Mouse (Mus musculus): ENCODE measurements around the gene Cnot9. TPM values are rescaled to one million over a fixed set of nuclear protein-coding genes. Genes with fewer than 3 reads are reported as not detected.
"Not testable (repeated sequence)": the region's sequence is repeated elsewhere in the genome, so short reads cannot be mapped to it uniquely, and the experiment has no call there.

Gene Cnot9
- polyA plus RNA-seq, 1 experiment from 2014 or later = 72.3 TPM

DNA sequence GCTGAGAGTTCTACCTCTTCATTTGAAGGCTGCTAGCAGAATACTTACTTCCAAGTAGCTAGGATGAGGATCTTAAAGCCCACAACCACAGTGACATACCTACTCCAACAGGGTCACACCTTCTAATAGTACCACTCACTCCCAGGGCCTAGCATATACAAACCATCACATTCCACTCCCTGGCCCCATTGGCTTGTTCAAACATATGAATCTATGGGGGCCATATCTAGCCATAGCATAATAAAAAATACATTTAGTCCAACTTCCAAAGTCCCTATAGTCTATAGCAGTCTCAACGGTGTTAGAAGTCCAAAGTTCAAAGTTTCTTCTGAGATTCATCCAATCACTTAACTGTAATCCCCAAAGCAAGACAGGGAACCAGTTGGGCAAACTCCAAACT, 7.1 kb downstream of the Cnot9 start:
- H3K9me3 ChIP-seq (ENCODE audit: control insufficient read depth, low read depth, low read length); ATAC-seq (ENCODE audit: insufficient number of reproducible peaks, insufficient read depth, low FRiP score, low read depth): not testable (repeated sequence)
- 84% methylated on average over 1 of the region's 1 CpGs for WGBS

DNA sequence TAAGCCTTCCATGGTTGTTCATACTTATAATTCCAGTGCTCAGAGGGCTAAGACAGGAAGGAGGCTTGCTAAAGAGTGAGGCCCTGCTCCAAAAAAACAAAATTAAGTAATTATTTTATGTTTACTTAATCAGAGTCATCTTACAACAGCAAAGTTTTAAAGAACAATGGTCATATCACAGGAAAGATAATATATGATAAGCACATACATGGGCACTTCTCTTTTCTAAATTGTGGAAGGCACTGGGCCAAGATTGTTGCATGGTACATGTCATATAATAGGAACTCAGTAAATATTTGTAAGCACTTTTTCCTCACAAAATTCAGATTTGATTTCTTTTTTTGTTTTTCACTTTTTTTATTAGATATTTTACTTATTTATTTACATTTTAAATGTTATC, 14.0 kb downstream of the Cnot9 start:
- no peak for ATAC-seq (ENCODE audit: insufficient number of reproducible peaks, insufficient read depth, low FRiP score, low read depth)
- H3K4me2 ChIP-seq (replicated peaks; ENCODE audit: low read depth, low read length) = no peak overlapping the region
- H3K27ac ChIP-seq (ENCODE audit: low read length) = no peak overlapping the region
- H3K27me3 ChIP-seq (ENCODE audit: control insufficient read depth, insufficient read depth, low read length) = no peaks in the 10 kb centered on the region
- peaks cover 53% of the 10 kb centered on the region for H3K36me3 ChIP-seq (ENCODE audit: control insufficient read depth, insufficient read depth, low read length)
- H3K4me3 ChIP-seq (ENCODE audit: low read depth, low read length) = no peak overlapping the region
- no peaks in the 10 kb centered on the region for H3K9me3 ChIP-seq (ENCODE audit: control insufficient read depth, low read depth, low read length)
- H3K4me1 ChIP-seq (ENCODE audit: control insufficient read depth, insufficient read depth, low read length) = no peaks in the 10 kb centered on the region
- no peak overlapping the region for H3K9ac ChIP-seq (replicated peaks; ENCODE audit: low read depth, low read length)

More for the DNA sequence above, 7.1 kb downstream of the Cnot9 start:
- Histone ChIP-seq H3K36me3 (ENCODE audit: control insufficient read depth, insufficient read depth, low read length) (peaks cover 10% of the 10 kb centered on the region), H3K4me1 (ENCODE audit: control insufficient read depth, insufficient read depth, low read length) (peaks cover 11% of the 10 kb centered on the region)
- H3K9ac ChIP-seq (replicated peaks; ENCODE audit: low read depth, low read length); H3K4me2 ChIP-seq (replicated peaks; ENCODE audit: low read depth, low read length); H3K27ac ChIP-seq (ENCODE audit: low read length); H3K27me3 ChIP-seq (ENCODE audit: control insufficient read depth, insufficient read depth, low read length); H3K4me3 ChIP-seq (ENCODE audit: low read depth, low read length): not testable (repeated sequence)

GRCm38 (mm10) chr1:74524746-74525145, 18.9 kb downstream of the Cnot9 start:
- H3K9me3 ChIP-seq (ENCODE audit: control insufficient read depth, low read depth, low read length) = no peaks in the 10 kb centered on the region
- no peaks in the 10 kb centered on the region for H3K27me3 ChIP-seq (ENCODE audit: control insufficient read depth, insufficient read depth, low read length)
- no peak for ATAC-seq (ENCODE audit: insufficient number of reproducible peaks, insufficient read depth, low FRiP score, low read depth)
- H3K36me3 ChIP-seq (ENCODE audit: control insufficient read depth, insufficient read depth, low read length) = peaks cover 82% of the 10 kb centered on the region
- H3K9ac ChIP-seq (replicated peaks; ENCODE audit: low read depth, low read length) = no peak overlapping the region
- no peak overlapping the region for H3K4me3 ChIP-seq (ENCODE audit: low read depth, low read length)
- H3K27ac ChIP-seq (ENCODE audit: low read length) = no peak overlapping the region
- WGBS = 93% methylated on average over 4 of the region's 4 CpGs
- H3K4me2 ChIP-seq (replicated peaks; ENCODE audit: low read depth, low read length) = no peak overlapping the region
- H3K4me1 ChIP-seq (ENCODE audit: control insufficient read depth, insufficient read depth, low read length) = no peaks in the 10 kb centered on the region

DNA sequence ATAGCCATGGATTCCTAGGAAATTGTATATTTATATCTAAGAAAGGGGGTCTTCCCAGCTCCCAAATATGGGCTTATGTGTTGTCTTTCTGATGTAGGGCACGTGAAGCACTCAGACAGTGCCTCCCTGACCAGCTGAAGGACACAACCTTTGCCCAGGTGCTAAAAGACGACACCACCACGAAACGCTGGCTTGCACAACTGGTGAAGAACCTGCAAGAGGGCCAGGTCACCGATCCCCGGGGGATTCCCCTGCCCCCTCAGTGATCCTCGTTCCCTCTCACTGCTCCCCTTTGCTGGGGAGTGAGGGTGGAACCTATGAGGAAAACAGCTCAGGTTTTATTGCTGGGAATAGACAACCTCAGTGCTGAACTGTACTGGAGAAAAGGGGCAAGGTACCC, 22.7 kb downstream of the Cnot9 start:
- Histone ChIP-seq H3K9ac (replicated peaks; ENCODE audit: low read depth, low read length) (no peak overlapping the region), H3K4me2 (replicated peaks; ENCODE audit: low read depth, low read length) (no peak overlapping the region), H3K36me3 (ENCODE audit: control insufficient read depth, insufficient read depth, low read length) (peaks cover 79% of the 10 kb centered on the region), H3K9me3 (ENCODE audit: control insufficient read depth, low read depth, low read length) (no peaks in the 10 kb centered on the region), H3K4me1 (ENCODE audit: control insufficient read depth, insufficient read depth, low read length) (no peaks in the 10 kb centered on the region), H3K27ac (ENCODE audit: low read length) (no peak overlapping the region), H3K27me3 (ENCODE audit: control insufficient read depth, insufficient read depth, low read length) (no peaks in the 10 kb centered on the region), H3K4me3 (ENCODE audit: low read depth, low read length) (no peak overlapping the region)
- 85% methylated on average over 7 of the region's 7 CpGs for WGBS
- ATAC-seq (ENCODE audit: insufficient number of reproducible peaks, insufficient read depth, low FRiP score, low read depth) = no peak

DNA sequence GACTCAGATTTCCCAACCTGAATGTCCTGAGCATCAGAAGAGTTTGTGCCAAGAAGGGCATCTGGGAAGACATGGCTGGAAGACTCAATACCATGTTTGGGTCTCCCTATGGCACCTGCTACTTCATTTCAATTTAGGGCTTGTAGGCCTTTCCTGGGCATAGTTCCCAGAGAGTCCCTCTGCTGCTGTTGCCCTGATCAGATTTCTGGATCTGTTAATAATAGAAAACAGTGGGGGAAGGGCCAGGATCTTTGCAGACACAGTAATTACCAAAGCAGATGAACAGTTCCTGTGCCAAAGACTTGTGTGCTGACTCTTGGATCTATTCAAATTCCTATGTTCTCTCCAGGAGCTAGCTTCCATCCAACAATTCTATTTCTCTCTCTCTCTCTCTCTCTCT, 32.8 kb downstream of the Cnot9 start:
- Histone ChIP-seq H3K9me3 (ENCODE audit: control insufficient read depth, low read depth, low read length) (no peaks in the 10 kb centered on the region), H3K4me3 (ENCODE audit: low read depth, low read length) (no peak overlapping the region), H3K36me3 (ENCODE audit: control insufficient read depth, insufficient read depth, low read length) (no peaks in the 10 kb centered on the region), H3K4me2 (replicated peaks; ENCODE audit: low read depth, low read length) (no peak overlapping the region), H3K4me1 (ENCODE audit: control insufficient read depth, insufficient read depth, low read length) (no peaks in the 10 kb centered on the region), H3K27ac (ENCODE audit: low read length) (no peak overlapping the region), H3K9ac (replicated peaks; ENCODE audit: low read depth, low read length) (no peak overlapping the region), H3K27me3 (ENCODE audit: control insufficient read depth, insufficient read depth, low read length) (no peaks in the 10 kb centered on the region)
- no peak for ATAC-seq (ENCODE audit: insufficient number of reproducible peaks, insufficient read depth, low FRiP score, low read depth)

DNA sequence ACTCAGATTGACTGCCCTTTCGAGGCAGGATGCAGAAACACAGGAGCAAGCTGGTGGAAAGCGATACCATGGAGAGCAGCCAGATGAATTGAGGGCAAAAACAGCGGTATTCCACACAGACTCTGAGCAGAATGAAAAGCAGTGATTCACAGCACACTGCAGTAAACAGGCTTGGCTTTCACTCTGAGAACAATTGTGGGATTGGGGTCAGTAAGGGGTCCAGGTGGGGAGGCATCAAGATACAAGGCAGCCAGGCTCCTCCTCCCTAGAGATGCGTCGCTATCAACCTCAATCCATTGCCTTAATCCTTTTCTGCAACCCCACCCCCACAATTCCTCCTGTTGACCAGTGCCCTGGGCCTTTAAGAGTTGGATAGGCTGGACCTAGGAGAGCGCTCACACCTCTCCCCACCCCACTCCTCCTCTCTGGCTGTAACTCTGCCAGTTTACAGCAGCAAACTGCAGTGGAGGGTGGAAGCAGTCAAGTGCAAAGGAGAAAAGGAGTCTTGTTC, 36.6 kb downstream of the Cnot9 start, which contains the start of gene Plcd4:
Plcd4 (plus strand) TSS at position 438 of the 511 bp plus-strand sequence.
- no peaks in the 10 kb centered on the region for H3K4me1 ChIP-seq (ENCODE audit: control insufficient read depth, insufficient read depth, low read length)
- H3K9me3 ChIP-seq (ENCODE audit: control insufficient read depth, low read depth, low read length) = no peaks in the 10 kb centered on the region
- no peak within 1 kb of the TSS for H3K4me3 ChIP-seq (ENCODE audit: low read depth, low read length)
- H3K27me3 ChIP-seq (ENCODE audit: control insufficient read depth, insufficient read depth, low read length) = no peaks in the 10 kb centered on the region
- no peak within 1 kb of the TSS for H3K4me2 ChIP-seq (replicated peaks; ENCODE audit: low read depth, low read length)
- 6% methylated on average over 6 of the region's 6 CpGs for WGBS
- H3K27ac ChIP-seq (ENCODE audit: low read length) = no peak within 1 kb of the TSS
- H3K9ac ChIP-seq (replicated peaks; ENCODE audit: low read depth, low read length) = no peak within 1 kb of the TSS
- no peaks in the 10 kb centered on the region for H3K36me3 ChIP-seq (ENCODE audit: control insufficient read depth, insufficient read depth, low read length)
- no peak for ATAC-seq (ENCODE audit: insufficient number of reproducible peaks, insufficient read depth, low FRiP score, low read depth)

GRCm38 (mm10) chr1:74544184-74544583, 38.3 kb downstream of the Cnot9 start, which contains the start of gene Usp37:
TSS of gene Usp37 (minus strand) at chr1:74544284.
- H3K27me3 ChIP-seq (ENCODE audit: control insufficient read depth, insufficient read depth, low read length) = no peaks in the 10 kb centered on the region
- H3K4me1 ChIP-seq (ENCODE audit: control insufficient read depth, insufficient read depth, low read length) = no peaks in the 10 kb centered on the region
- no peak within 1 kb of the TSS for H3K27ac ChIP-seq (ENCODE audit: low read length)
- no peak for ATAC-seq (ENCODE audit: insufficient number of reproducible peaks, insufficient read depth, low FRiP score, low read depth)
- H3K4me2 ChIP-seq (replicated peaks; ENCODE audit: low read depth, low read length) = no peak within 1 kb of the TSS
- H3K4me3 ChIP-seq (ENCODE audit: low read depth, low read length) = no peak within 1 kb of the TSS
- no peaks in the 10 kb centered on the region for H3K9me3 ChIP-seq (ENCODE audit: control insufficient read depth, low read depth, low read length)
- no peak within 1 kb of the TSS for H3K9ac ChIP-seq (replicated peaks; ENCODE audit: low read depth, low read length)
- no peaks in the 10 kb centered on the region for H3K36me3 ChIP-seq (ENCODE audit: control insufficient read depth, insufficient read depth, low read length)
- WGBS = 79% methylated on average over 4 of the region's 4 CpGs

DNA sequence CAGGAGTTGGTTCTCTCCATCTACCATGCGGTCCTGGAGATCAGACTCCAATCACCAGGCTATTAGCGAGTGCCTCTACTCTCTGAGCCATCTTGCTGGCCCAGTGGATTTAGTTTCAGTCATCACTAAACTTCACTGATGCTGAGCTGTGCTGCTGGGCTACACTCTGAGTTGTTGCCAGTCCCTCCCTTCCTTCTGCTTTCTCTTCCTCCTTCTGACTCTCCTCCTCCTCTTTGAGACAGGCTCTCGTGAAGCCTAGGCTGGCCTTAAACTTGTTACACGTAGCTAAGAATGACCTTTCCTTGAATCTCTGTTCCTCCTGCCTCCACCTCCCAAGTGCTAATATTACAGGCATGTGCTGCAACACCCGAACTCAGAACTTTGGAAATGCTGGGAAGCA, 53.2 kb downstream of the Cnot9 start:
- Histone ChIP-seq H3K27ac (ENCODE audit: low read length) (no peak overlapping the region), H3K9me3 (ENCODE audit: control insufficient read depth, low read depth, low read length) (no peaks in the 10 kb centered on the region), H3K27me3 (ENCODE audit: control insufficient read depth, insufficient read depth, low read length) (no peaks in the 10 kb centered on the region), H3K36me3 (ENCODE audit: control insufficient read depth, insufficient read depth, low read length) (no peaks in the 10 kb centered on the region), H3K4me3 (ENCODE audit: low read depth, low read length) (no peak overlapping the region), H3K4me2 (replicated peaks; ENCODE audit: low read depth, low read length) (no peak overlapping the region), H3K9ac (replicated peaks; ENCODE audit: low read depth, low read length) (no peak overlapping the region), H3K4me1 (ENCODE audit: control insufficient read depth, insufficient read depth, low read length) (no peaks in the 10 kb centered on the region)
- WGBS = 87% methylated on average over 5 of the region's 5 CpGs
- ATAC-seq (ENCODE audit: insufficient number of reproducible peaks, insufficient read depth, low FRiP score, low read depth) = no peak

- no peak overlapping the region for H3K9ac ChIP-seq (replicated peaks; ENCODE audit: low read depth, low read length)
- no peak overlapping the region for H3K27ac ChIP-seq (ENCODE audit: low read length)
- H3K4me3 ChIP-seq (ENCODE audit: low read depth, low read length) = no peak overlapping the region
- H3K27me3 ChIP-seq (ENCODE audit: control insufficient read depth, insufficient read depth, low read length) = no peaks in the 10 kb centered on the region
- no peaks in the 10 kb centered on the region for H3K9me3 ChIP-seq (ENCODE audit: control insufficient read depth, low read depth, low read length)
- 92% methylated on average over 6 of the region's 6 CpGs for WGBS
- peaks cover 53% of the 10 kb centered on the region for H3K36me3 ChIP-seq (ENCODE audit: control insufficient read depth, insufficient read depth, low read length)
- ATAC-seq (ENCODE audit: insufficient number of reproducible peaks, insufficient read depth, low FRiP score, low read depth) = no peak
- no peak overlapping the region for H3K4me2 ChIP-seq (replicated peaks; ENCODE audit: low read depth, low read length)
- no peaks in the 10 kb centered on the region for H3K4me1 ChIP-seq (ENCODE audit: control insufficient read depth, insufficient read depth, low read length)
Observed at GRCm38 (mm10) chr1:74565834-74566233, 60.0 kb downstream of the Cnot9 start.

Measured in stomach, embryonic 14.5 days (tissue).